ENCODE assay signal across 9 mouse cellular contexts in genomic region chr11:65475821-65476540, GRCm38 (mm10).
DNase-seq lines count a peak whose midpoint lies in the region; ATAC-seq and TF ChIP-seq lines count a peak whose summit lies in the region.
"Had no signal": no experiment of that assay in that cellular context is flagged by ENCODE, and none has a peak within 500 bp of the region (broad histone marks: within the 10 kb centered on the region; RNA-seq: fewer than 3 reads in every experiment).

No protein-coding gene starts in this region.

- no peaks in the 10 kb centered on the region for H3K27me3 ChIP-seq in forebrain, embryonic 14.5 days (replicated peaks; ENCODE audit: control insufficient read depth, insufficient read depth, low read length)
- H3K27me3 ChIP-seq in forebrain, embryonic 11.5 days (ENCODE audit: control insufficient read depth, insufficient read depth, low read length) = no peaks in the 10 kb centered on the region
- no peaks in the 10 kb centered on the region; the same call in 1 of the 2 replicates for H3K27me3 ChIP-seq in lung, embryonic 15.5 days
- H3K27me3 ChIP-seq in midbrain, embryonic 16.5 days (ENCODE audit: control insufficient read depth, insufficient read depth, low read depth, low read length) = no peaks in the 10 kb centered on the region
- no peaks in the 10 kb centered on the region for H3K27me3 ChIP-seq in neural tube, embryonic 15.5 days (replicated peaks)
- H3K27me3 ChIP-seq: heart, embryonic 13.5 days had no signal

- WGBS in forebrain, embryonic 14.5 days = 63% methylated on average over 18 of the region's 18 CpGs
- WGBS in forebrain, embryonic 11.5 days = 87% methylated on average over 18 of the region's 18 CpGs
- WGBS in lung, embryonic 15.5 days = 39% methylated on average over 18 of the region's 18 CpGs
- WGBS in lung, adult 2 months = 44% methylated on average over 18 of the region's 18 CpGs
- WGBS in midbrain, embryonic 16.5 days = 49% methylated on average over 18 of the region's 18 CpGs
- WGBS in neural tube, embryonic 15.5 days = 73% methylated on average over 18 of the region's 18 CpGs

- no peaks in the 10 kb centered on the region for H3K9me3 ChIP-seq in forebrain, embryonic 14.5 days (replicated peaks; ENCODE audit: control insufficient read depth, low read length)
- no peaks in the 10 kb centered on the region for H3K9me3 ChIP-seq in forebrain, embryonic 11.5 days (ENCODE audit: control insufficient read depth, low read length)
- H3K9me3 ChIP-seq in lung, embryonic 15.5 days = no peaks in the 10 kb centered on the region
- H3K9me3 ChIP-seq in midbrain, embryonic 16.5 days (replicated peaks; ENCODE audit: control insufficient read depth, low read length, poor library complexity, severe bottlenecking) = no peaks in the 10 kb centered on the region
- H3K9me3 ChIP-seq in neural tube, embryonic 15.5 days (replicated peaks) = no peaks in the 10 kb centered on the region
- H3K9me3 ChIP-seq: heart, embryonic 13.5 days had no signal

- no peak overlapping the region for H3K9ac ChIP-seq in forebrain, embryonic 14.5 days (ENCODE audit: low read length)
- H3K9ac ChIP-seq in forebrain, embryonic 11.5 days (ENCODE audit: low read length) = no peak overlapping the region
- H3K9ac ChIP-seq in lung, embryonic 15.5 days = no peak overlapping the region
- no peak overlapping the region for H3K9ac ChIP-seq in midbrain, embryonic 16.5 days (ENCODE audit: low read depth, low read length)
- no peak overlapping the region for H3K9ac ChIP-seq in neural tube, embryonic 15.5 days (replicated peaks)
- H3K9ac ChIP-seq: heart, embryonic 13.5 days had no signal

- no peak for TF ChIP-seq POLR2A in lung, adult 2 months (IDR thresholded peaks at IDR 0.05; ENCODE audit: borderline replicate concordance, extremely low read depth, low read depth, low read length)

- no peaks in the 10 kb centered on the region for H3K36me3 ChIP-seq in forebrain, embryonic 14.5 days (ENCODE audit: control insufficient read depth, insufficient read depth, low read length)
- H3K36me3 ChIP-seq in forebrain, embryonic 11.5 days (ENCODE audit: control insufficient read depth, insufficient read depth, low read length) = no peaks in the 10 kb centered on the region
- no peaks in the 10 kb centered on the region for H3K36me3 ChIP-seq in lung, embryonic 15.5 days
- no peaks in the 10 kb centered on the region for H3K36me3 ChIP-seq in midbrain, embryonic 16.5 days (ENCODE audit: control insufficient read depth, insufficient read depth, low read length)
- H3K36me3 ChIP-seq in neural tube, embryonic 15.5 days = no peaks in the 10 kb centered on the region
- H3K36me3 ChIP-seq: heart, embryonic 13.5 days had no signal

- ATAC-seq in forebrain, embryonic 14.5 days = no peak
- ATAC-seq in forebrain, embryonic 11.5 days (replicated peaks; ENCODE audit: low FRiP score) = no peak
- ATAC-seq in lung, embryonic 15.5 days (ENCODE audit: borderline replicate concordance, extremely low read depth, low FRiP score, low TSS enrichment) = peak; percentile 68; the same call in 1 of the 2 replicates
- no peak for ATAC-seq in midbrain, embryonic 16.5 days
- no peak for ATAC-seq in neural tube, embryonic 15.5 days (ENCODE audit: low FRiP score)
- no peak for ATAC-seq in erythroid progenitor cell, adult 5-6 weeks (replicated peaks; ENCODE audit: low FRiP score, poor library complexity, severe bottlenecking)

- no peak overlapping the region for H3K4me3 ChIP-seq in forebrain, embryonic 14.5 days (ENCODE audit: low read depth, low read length)
- H3K4me3 ChIP-seq in forebrain, embryonic 11.5 days (ENCODE audit: low read depth, low read length) = no peak overlapping the region
- no peak overlapping the region for H3K4me3 ChIP-seq in lung, embryonic 15.5 days
- no peak overlapping the region for H3K4me3 ChIP-seq in lung, adult 2 months (replicated peaks; ENCODE audit: extremely low read depth, low read depth, low read length)
- no peak overlapping the region for H3K4me3 ChIP-seq in midbrain, embryonic 16.5 days (ENCODE audit: low read depth, low read length)
- H3K4me3 ChIP-seq in neural tube, embryonic 15.5 days (replicated peaks) = no peak overlapping the region
- H3K4me3 ChIP-seq: heart, embryonic 13.5 days had no signal

- H3K4me1 ChIP-seq in forebrain, embryonic 14.5 days (ENCODE audit: control insufficient read depth, insufficient read depth, low read length) = no peaks in the 10 kb centered on the region
- H3K4me1 ChIP-seq in forebrain, embryonic 11.5 days (replicated peaks; ENCODE audit: control insufficient read depth, insufficient read depth, low read length) = no peaks in the 10 kb centered on the region
- H3K4me1 ChIP-seq in lung, embryonic 15.5 days = peaks cover 15% of the 10 kb centered on the region
- no peaks in the 10 kb centered on the region for H3K4me1 ChIP-seq in lung, adult 2 months (ENCODE audit: control insufficient read depth, insufficient read depth, low read length)
- H3K4me1 ChIP-seq in midbrain, embryonic 16.5 days (ENCODE audit: control insufficient read depth, insufficient read depth, low read length) = 0 out of 2 replicates have a peak, but pooled peaks cover 3% of the 10 kb centered on the region
- peaks cover 6% of the 10 kb centered on the region; the same call in 1 of the 2 replicates for H3K4me1 ChIP-seq in neural tube, embryonic 15.5 days

- no peak overlapping the region for H3K27ac ChIP-seq in forebrain, embryonic 14.5 days (ENCODE audit: low read depth, low read length)
- H3K27ac ChIP-seq in forebrain, embryonic 11.5 days (ENCODE audit: low read depth, low read length) = no peak overlapping the region
- 0 out of 2 replicates have a peak overlapping the region, but pooled peaks have one; percentile 1 for H3K27ac ChIP-seq in lung, embryonic 15.5 days
- H3K27ac ChIP-seq in midbrain, embryonic 16.5 days (ENCODE audit: low read length) = no peak overlapping the region
- no peak overlapping the region for H3K27ac ChIP-seq in neural tube, embryonic 15.5 days (replicated peaks)
- H3K27ac ChIP-seq: heart, embryonic 13.5 days had no signal

- TF ChIP-seq CTCF in lung, adult 2 months (IDR thresholded peaks at IDR 0.05; ENCODE audit: insufficient read depth, low read length) = no peak

- H3K4me2 ChIP-seq in forebrain, embryonic 14.5 days (ENCODE audit: low read length) = no peak overlapping the region
- H3K4me2 ChIP-seq in forebrain, embryonic 11.5 days (ENCODE audit: low read depth, low read length, severe bottlenecking) = no peak overlapping the region
- peak overlapping the region; percentile 18; the same call in 1 of the 2 replicates for H3K4me2 ChIP-seq in lung, embryonic 15.5 days
- H3K4me2 ChIP-seq in midbrain, embryonic 16.5 days (ENCODE audit: low read length) = peak overlapping the region; percentile 8; the same call in 1 of the 2 replicates
- no peak overlapping the region for H3K4me2 ChIP-seq in neural tube, embryonic 15.5 days
- H3K4me2 ChIP-seq: heart, embryonic 13.5 days had no signal

- peak; percentile 41 for DNase-seq in forebrain, embryonic 14.5 days (ENCODE audit: low spot score)
- no peak for DNase-seq in forebrain, embryonic 11.5 days (ENCODE audit: low spot score)
- no peak for DNase-seq in lung, adult 2 months
- peak; percentile 91 to 93 for DNase-seq in cerebellum, postnatal 10 days

Comparison
In these comparisons a context has a peak if more than half of its experiments do, and no peak if none do; other contexts are left out.
1. DNase-seq: peak in forebrain, embryonic 14.5 days (single experiment) and cerebellum, postnatal 10 days (2 of 2); none in forebrain, embryonic 11.5 days (single experiment) and lung, adult 2 months (single experiment).
2. H3K4me2 ChIP-seq: peak in lung, embryonic 15.5 days (single experiment) and midbrain, embryonic 16.5 days (single experiment); none in forebrain, embryonic 14.5 days (single experiment), forebrain, embryonic 11.5 days (single experiment) and neural tube, embryonic 15.5 days (single experiment).